Mouse (Mus musculus) gastrocnemius, postnatal 4 days (tissue): Measurements from ENCODE around the gene Scube3. TPM values are rescaled to one million over a fixed set of nuclear protein-coding genes. Genes with fewer than 3 reads are reported as not detected.

ENCODE experiments used
- DNase-seq, 2 experiments: peaks; one replicate each; pipeline ENCODE4 v3.0.0; 2021 to 2022; ENCODE audit warnings: low spot score in 2 of 2, mixed read lengths in 2 of 2
- total RNA-seq, 2 experiments: library from RNA; stranded (reverse); gene quantifications; 2 replicates each; pipeline ENCODE4 v1.2.3; 2021

Gene Scube3
- total RNA-seq, 2 experiments from 2014 or later = 1.6 to 2.4 TPM

DNA sequence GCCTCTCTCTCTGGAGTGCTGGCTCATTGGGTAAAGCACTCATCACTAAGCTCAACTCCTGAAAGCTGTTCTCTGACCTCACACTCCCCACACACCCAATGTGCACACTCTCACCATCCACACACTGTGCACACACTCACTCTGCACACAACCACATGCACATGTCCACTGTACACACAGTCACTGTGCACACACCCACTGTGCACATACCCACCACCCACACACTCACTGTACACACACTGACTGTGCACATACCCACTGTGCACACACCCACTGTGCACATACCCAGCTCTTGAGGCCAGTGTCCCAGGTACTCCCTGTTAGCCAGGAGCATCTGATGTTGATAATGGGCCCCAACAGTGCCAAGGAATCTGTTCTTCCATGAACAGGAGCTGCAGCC lies 10.8 kb upstream of the Scube3 start:
- DNase-seq = no peak

DNA sequence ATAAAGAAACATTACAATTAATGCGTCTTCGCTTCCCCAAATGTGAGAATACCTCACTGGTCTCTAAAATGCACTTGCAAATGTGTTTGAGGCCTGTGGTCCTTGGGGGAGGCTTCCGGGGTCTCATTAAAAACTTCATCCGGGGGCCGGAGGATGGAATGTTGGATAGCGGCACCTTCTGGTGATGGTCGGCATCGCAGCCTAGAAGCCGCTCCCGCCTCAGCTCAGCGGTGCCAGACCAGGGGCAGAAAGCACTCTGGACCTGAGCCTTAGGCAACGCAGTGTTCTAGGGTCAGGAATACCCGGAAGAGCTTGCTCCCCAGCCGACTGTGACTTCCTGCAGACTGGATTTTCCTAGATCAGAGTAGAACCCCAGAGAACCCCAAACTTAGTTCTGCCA lies 8.7 kb upstream of the Scube3 start:
- DNase-seq = peak in 1 of 2 experiments; percentile 64

DNA sequence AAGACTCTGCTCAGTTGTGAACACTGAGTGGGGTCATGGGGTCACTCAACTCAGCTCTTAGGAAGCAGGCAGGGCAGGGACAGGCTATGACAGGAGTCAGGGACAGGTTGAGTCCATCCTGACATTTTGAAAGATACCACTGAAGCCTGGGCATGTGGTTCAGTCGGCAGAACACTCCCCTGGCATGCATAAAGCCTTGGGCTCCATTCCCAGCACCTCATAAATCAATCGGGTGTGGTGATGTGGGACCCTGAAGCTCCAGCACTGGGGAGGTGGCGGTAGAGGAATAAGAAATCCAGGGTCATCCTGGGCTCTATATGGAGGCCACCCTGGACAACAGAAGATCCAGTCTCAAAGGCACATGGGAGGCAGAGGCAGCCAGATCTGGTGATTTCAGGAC lies 6.4 kb upstream of the Scube3 start:
- DNase-seq = no peak

DNA sequence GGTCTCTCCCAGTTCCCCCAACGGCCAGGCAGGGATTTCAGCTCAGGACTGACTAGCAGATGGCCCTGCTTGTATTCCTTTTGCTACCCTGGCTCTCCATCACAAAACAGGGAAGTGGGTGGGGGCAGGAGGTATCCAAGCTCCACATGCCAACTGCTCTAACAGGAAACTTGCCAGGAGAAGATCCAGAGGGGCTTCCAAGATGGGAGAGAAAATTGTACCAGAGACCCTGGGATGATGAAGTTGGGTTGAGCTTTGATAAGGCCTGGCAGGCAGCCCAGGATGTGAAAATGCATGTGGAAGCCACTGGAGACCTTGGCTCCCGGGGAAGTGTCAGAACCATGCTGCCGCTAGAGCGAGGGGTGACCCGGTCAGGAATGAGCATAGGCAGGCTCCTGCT lies 5.7 kb upstream of the Scube3 start:
- no peak for DNase-seq

DNA sequence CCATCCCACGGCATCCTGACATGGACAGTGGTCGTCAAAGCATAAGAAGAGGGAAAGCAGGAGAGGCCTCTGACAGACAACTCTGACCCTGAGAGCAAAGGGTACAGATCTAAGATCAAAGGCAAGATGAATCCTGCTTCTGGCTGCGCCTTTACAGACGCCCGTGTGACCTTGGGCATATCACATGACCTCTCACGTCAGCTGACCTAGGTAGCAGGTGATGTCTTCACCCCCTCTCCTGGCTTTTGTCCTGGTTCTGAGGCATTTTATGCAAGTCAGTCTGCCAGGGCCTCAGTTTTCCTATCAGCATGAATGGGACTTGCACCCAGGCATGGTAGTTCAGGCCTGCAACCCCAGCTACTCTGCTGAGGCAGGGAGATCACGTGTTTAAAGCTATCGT lies 3.9 kb upstream of the Scube3 start:
- no peak for DNase-seq

DNA sequence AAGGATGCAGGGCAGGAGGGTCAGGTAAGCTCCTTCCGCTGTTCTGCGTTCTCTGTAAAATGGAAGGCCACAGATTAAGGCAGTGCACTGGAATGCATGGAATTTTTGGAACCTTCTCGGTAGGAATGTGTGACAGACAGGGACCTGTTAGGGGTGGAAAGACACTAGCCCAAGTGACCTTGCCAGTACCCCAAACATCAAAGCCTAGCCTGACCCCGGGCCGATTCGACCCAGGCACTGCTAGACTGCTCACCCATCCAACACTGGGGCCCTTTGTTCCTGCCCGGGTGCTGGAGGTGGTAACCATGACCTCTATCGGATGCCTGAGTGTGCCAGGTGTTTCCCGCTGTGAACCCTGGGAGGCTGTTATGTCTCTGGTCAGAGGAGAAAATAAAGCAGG lies 3.3 kb upstream of the Scube3 start:
- DNase-seq = no peak

DNA sequence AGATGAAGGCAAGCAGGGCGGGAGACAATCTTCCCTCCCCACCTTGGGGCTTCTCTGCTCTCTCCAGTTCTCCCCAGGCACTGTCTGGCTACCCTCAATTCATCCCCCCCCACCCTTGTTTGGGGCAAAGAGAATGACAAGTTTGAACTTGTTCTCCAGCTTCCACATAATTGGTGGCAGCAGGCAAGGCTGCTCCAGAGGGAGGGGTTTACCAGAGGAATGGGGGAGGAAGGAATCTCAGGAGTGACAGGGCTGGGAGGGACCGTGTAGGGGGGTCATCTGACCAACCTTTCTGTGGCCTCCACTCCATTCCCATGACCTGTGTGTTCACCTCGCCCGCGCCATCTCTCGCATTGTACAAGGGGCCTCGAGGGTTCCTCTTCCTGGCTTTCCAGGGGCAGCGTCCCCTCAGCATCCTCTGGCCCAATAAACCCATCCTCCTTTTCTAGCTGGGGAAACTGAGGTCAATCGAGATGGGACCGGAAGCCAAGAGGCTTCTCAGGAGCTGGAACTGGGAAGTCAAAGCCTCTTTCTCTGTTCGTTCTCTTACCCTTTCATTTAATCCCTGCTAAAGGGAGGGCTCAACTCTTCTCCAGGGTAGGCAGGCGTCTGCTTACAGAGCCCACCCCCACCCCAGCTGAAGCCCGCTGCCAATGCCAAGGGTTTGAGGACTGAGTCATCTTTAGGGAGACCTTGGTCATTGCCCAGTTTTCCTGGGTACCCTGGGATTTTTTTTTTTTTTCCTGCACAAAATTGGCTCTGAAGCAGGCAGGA lies 1.3 kb upstream of the Scube3 start:
- no peak for DNase-seq

DNA sequence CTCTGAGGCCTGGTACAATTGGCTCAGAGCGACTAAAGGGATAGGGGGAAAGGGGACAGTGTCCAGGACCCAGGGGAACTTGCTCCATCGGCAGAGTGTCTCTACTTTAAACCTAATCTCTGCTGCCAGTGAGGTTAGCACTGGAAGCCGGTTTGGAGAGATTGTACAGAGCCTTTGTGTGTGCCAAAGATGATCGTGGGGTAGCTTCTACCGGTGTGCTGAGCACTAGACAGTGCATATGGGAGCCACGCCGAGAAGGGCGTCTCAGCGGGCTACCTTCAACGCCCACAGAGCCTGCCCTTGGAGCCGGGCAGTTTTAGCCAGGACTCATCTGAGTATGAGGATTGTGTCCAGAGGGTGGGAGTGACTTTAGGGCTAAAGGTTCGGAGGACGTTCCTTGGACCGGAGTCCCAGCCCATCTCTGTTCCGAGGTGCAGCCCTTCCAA lies 713 bp upstream of the Scube3 start:
- no peak for DNase-seq

DNA sequence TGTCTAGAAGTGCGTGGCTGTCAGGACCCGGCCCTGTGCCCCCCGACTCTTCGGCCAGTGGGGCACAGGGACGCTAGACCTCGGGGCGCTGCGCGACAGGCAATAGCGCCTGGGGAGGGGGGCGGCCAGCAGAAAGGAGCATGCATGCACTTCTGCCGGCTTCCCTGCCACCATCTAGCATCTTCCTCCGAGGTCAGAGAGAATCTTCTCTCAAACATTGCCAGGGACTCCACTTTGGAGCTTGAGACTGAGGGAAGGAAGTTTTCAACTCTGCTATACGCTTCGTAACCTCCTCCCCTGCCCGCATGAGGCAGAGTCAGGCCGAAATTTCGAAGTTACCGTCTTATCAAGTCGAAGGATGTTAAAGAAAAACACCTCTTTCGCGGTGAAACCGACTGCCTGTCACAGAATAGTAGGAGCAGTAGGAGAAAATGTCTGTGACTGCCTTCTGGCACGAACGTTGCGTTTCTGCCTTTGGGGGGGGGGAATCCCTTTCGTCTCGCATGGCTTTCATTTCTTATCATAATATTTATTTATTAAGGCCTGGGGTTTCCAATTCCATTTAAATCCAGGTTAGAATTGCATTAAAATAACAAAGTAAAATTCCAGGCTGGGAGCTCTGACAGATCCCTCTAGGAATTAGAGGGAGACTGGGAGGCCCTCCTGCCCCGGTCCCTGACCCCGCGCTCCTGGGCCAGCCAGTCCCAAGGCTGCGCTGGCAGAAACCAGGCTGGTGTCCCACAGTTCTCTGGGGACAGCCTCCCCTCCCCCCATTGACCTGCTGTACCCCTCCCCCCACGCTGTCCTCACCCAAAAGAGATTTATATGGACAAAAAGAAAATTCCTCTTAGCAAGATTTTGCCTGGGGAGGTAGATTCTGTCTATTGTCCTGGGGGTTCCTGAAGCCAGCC lies 1.0 kb downstream of the Scube3 start:
- DNase-seq = no peak

DNA sequence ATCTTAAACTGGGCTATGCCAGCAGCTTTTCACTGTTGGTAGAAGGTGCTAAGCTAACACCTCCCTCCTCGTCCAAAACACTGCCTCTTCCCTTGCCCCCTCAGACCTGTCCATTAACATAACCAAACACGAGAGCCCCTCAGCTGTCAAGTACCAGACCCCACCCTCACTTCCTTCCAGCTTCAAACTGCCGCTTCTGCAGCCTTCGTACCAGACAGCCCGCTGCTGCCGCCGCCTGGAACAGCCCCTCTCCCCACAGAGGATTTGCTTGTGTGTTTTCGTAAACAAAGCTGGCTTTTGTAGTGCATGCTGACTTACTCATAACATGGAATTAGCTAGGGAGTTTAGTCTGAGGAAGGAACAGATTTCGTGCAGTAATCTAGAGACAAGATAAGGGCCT lies 1.8 kb downstream of the Scube3 start:
- no peak for DNase-seq

DNA sequence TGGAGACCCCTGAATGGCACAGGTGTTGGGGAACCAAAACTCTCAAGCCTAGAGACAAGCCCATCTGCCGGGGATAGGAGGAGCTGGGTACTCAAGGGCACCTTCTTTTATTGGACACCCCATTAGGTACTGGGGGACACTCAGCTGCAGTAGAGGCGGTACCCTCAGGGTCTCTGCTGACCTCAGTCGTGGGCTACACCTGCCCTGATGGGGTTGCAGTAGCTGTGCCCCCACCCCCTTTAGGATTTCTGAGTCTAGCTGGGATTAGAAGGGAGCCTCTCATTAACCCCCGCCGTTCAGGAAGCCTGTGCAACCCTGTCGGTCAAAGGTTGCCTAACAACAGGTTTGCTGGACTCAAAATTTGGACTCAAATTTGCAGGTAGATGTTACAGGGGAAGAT lies 2.3 kb downstream of the Scube3 start:
- no peak for DNase-seq

DNA sequence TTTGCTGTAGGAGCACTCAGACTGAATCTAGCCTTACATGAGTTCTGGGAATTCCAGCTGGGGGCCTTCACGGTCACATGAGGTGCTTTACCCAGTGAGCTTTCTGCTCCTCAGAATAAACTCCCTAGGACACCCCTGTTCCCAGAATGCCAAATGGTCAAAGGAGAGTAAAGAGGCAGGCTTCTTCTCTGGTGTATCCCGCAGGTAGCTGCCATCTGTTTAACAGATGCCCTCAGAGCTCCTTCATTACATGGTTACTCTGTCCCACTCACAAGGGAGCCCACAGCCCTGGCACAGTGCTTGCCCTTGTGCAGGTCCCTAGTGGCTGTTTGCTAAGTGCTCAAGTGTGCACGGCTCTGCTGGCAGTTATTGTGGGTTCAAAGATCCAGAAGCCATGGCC lies 6.3 kb downstream of the Scube3 start:
- no peak for DNase-seq

DNA sequence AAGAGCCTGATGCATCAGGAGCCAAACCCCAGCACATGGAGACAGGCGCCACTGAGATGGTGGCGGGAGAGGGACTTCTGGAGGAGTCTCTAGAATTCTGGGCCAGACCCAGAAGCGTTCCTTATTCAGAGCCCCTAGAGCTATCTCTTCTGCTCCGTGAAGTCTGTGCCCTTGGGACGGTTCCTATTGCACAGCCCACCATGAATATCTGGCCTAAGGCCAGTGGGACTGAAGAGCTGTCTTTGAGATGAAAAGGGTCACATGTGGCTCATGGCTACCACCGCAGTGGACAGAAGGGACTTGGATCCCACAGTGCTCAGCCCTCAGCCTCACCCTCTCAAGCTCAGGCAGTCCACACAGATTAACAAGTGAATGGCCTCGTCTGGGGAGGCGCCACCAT lies 7.8 kb downstream of the Scube3 start:
- no peak for DNase-seq

DNA sequence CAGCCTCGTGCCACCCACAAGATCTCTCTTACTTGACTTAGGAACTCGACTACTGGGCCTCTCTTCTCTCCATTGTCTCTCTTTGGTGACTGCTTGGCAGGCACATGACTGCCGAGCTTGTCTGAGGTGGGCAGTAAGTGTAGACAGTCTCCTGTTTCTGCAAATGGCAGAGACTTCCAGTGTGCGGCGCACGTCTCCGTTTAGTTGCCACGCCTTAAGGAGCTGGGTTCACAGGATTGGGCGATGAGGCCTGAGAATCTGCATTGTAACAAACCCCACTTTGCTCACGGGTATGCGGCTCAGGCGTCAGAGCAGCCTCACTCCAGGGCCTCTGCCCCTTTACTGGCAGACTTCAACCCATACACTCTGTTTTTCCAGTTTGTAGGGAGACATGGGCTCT lies 8.5 kb downstream of the Scube3 start:
- no peak for DNase-seq

DNA sequence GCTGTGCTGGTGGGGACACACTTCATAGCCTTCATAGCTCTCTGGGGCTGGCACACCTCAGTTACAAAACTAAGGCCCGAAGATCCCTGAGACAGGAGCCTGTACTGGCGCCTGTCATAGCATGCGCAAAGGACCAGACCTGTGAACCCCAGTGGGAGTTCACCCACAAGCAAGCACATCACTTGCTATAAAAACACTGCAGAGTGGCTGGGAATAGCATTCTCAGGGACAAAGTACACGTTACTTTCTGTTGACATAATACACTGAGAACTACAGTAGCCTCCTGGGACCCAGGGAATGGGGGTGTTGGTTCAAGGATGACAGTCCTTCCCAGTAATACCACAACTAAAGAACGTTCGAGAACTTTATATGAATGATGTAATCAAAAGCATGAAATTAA lies 11.2 kb downstream of the Scube3 start:
- no peak for DNase-seq

DNA sequence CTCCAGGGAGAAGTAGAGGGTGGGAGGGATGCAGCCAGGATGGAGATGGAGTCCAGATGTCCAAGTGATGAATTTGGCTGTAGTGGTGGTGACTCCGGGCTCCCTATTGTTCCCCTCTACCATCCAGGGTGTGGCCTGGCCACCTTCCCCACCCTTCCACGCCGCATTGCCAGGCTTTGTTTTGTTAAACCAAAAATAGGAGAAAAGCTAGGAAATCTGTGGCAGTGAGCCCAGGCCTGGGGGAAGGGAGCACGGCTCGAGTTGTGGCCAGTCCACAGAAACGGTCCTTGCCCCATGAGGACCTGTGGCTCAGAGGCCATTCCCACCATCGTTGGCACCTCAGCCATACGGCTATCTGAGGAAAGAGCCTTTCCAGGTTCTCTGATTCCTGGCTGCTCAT lies 13.0 kb downstream of the Scube3 start:
- no peak for DNase-seq

DNA sequence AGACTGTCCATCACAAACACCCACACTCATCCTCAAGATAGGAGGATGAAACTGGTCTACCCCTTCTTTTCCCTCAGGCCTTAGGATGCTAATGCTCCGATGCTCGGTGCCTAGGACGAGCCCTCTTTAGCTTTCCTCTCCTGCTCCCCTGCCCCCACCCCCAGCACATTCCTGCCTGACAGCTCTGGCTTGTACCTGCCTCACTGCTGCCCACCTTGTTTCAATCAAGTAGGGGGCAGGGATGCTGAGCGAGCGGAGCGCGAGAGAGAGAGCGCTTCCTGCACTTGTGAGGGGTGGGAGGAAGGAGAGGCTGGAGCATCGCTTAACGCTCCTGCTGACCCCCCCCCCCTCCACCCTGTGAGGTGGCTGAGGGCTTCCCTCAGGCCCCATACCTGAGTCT lies 18.4 kb downstream of the Scube3 start:
- DNase-seq = no peak

DNA sequence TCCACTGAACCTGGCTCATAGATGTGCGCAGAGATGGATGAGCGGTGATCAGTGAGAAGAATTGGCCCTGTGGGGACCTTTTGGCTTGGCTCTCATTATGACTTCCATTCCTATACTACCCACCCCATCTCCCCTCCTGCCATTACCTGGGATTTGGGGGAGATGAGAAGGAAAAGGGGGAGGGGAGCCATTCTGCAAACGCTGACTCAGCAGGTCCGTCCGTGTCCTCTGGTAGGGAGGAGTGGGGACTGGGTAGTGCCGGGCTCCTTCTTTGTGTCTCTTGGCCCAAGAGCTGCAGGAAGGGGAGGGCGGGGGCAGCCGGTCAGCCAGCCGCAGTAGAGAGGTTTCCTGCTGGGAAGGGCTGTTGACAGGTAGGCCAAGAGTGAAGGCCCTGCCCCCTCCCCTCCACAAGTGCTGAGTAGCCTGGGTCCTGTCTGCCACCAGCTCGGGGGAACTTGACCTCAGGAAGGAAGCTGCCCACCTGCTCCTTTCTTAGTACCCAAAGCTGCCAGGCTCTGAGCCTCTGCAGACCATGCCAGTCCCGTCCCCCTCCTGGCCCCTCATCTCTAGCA lies 19.5 kb downstream of the Scube3 start:
- DNase-seq = no peak

DNA sequence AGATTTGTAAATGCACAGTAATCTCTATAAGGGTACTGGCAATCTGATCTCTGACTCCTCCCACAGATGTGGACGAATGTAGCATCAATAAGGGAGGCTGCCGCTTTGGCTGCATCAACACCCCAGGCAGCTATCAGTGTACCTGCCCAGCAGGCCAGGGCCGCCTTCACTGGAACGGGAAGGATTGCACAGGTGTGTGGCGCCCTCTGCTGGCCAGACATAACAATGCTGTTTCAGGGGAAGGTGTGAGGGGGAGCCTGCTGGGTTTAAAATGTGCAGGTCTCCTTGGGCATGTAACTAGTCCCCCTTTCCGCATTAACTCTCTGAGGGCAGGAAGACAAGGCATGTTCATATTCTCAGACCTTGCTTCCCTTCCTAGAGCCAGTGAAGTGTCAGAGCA lies 21.7 kb downstream of the Scube3 start:
- peak; percentile 63 to 73 for DNase-seq

DNA sequence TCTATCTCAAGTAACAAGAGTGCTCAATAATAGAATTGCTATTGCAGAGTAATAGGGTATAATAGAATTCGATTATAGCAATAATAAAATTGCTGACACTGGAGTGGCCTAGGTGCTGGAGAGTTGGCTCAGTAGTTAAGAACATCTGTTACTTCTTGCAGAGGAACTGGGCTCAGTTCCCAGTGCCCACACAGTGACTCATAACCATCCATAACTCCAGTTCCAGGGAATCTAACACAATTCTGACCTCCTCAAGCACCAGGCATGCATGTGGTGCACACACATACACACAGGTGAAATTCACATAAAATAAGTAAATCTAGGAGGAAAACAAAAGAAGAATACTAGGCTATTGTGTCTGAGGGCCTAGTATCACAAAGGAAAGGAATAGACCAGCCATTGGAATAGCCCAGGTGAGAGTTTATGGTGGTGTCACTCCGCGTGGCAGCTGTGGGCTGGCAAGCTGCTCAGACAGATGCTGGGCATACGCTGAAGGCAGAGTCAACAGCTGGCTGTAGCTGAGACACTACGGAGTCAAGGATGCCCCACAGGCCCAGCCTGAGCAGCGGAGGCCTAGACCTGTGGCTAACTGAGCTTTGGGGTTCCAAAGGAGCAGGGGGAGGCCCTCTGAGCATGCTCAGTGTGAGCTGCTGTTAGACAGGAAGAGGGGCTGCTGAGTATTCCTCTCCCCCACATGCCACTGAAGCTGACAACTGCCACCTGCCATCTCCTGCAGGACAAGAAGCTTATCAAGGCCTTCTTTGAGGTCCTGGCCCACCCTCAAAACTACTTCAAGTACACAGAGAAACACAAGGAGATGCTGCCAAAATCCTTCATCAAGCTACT lies 28.7 kb downstream of the Scube3 start:
- DNase-seq = no peak

DNA sequence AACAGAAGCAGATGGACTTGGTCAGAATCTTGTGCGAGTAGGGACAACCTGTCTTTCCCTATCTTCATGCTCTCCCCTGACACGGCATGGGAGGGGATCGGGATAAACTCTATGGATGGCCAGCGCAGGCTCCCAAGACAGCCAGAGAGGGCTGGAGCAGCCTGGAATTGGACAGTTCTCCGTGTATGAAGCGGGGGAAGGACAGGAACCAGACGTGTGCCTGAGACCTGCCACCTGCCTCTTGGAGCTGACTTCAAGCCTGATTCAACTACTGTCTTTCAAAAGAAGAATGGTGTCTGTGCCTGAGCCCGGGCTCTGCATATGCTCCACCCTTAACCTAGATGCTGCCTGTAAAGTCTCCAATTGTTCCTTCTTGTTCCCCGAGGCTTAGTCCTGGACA lies 30.7 kb downstream of the Scube3 start:
- no peak for DNase-seq
